Mouse (Mus musculus) testis, adult 2 months (tissue): ENCODE results near the gene Cbx7.

Experiments
- CTCF ChIP-seq: fragments of 200-500 bp; IDR thresholded peaks from 2 replicates; pipeline ENCODE4 v1.5.1; 2012; ENCODE audit warnings: low read depth, mild to moderate bottlenecking, inconsistent platforms, low read length, moderate library complexity; ENCODE audit not compliant: control insufficient read depth, insufficient read depth, insufficient replicate concordance
- POLR2A ChIP-seq: fragments of 200-500 bp; IDR thresholded peaks from 2 replicates; pipeline ENCODE4 v1.6.1; 2012; ENCODE audit warnings: low read depth, mild to moderate bottlenecking, inconsistent platforms, low read length, moderate library complexity; ENCODE audit not compliant: control insufficient read depth

DNA sequence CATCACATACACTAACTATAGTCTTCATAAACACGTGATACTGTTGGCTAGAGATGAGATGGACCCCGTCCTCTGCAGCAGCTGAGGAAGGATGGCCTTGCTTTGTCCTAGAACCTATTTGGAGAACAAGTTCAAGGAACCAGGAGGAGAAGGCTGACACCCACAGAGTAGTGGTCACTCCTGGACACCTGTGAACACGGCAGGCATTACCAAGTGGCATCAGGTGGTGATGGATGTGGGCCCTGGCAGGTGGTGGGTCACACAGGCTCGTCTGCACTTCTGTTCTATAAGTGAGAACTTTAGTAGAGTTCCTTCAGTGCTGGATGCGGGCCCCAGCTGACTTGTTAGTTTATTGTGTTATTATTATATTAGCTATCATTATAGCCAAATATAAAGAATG, 86.1 kb downstream of the Cbx7 start:
- no peak for TF ChIP-seq CTCF
- no peak for TF ChIP-seq POLR2A
